Mouse (Mus musculus): ENCODE measurements around the gene Gm14406.

DNA sequence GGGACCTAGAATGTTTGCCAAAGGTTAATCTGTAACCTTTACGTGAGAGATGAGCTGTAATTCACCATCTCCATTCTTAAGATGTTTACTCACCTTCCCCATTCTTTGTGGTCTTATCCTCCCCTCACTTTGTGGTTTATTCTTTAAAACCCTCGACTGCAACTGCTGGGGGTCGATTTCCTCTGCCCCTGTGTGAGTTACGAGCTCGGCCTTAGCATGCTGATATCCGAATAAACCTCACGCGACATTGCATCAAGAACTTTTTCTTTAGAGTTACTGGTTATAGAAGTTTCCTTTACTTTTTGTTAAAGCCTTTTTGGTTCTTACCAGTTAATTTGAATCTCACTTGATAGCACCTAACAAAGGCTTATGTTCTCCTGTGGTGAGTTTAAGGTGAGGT is 58.0 kb downstream of the Gm14406 start:
- no peak for TF ChIP-seq CTCF (IDR thresholded peaks at IDR 0.05; ENCODE audit: extremely low read depth, insufficient read depth, low read length)
- TF ChIP-seq POLR2A (IDR thresholded peaks at IDR 0.05; ENCODE audit: extremely low read depth, insufficient read depth, low read length) = no peak

Data from cortical plate, adult 2 months (tissue).